Mouse (Mus musculus) lung, embryonic 15.5 days (tissue): ENCODE measurements around the gene Myo18b. TPM values are rescaled to one million over a fixed set of nuclear protein-coding genes. Genes with fewer than 3 reads are reported as not detected.

Source experiments
- ATAC-seq: fragments of 200-750 bp; cut with Nextera tagmentation; 2 replicates; pipeline ENCODE4 v1.8.0; 2017; ENCODE audit warnings: moderate number of reproducible peaks, borderline replicate concordance; ENCODE audit not compliant: low FRiP score, low TSS enrichment; ENCODE audit errors: extremely low read depth
- H3K27ac ChIP-seq: fragments of 300-500 bp; sonication (generic); 2 replicates; pipeline ENCODE4 v1.5.1; 2015; ENCODE audit warnings: moderate library complexity, mild to moderate bottlenecking, inconsistent platforms
- H3K27me3 ChIP-seq: fragments of 300-500 bp; sonication (generic); 2 replicates; pipeline ENCODE4 v1.6.1; 2015; ENCODE audit warnings: inconsistent platforms
- H3K36me3 ChIP-seq: fragments of 300-500 bp; sonication (generic); 2 replicates; pipeline ENCODE4 v1.6.1; 2015; ENCODE audit warnings: inconsistent platforms
- H3K4me1 ChIP-seq: fragments of 300-500 bp; sonication (generic); 2 replicates; pipeline ENCODE4 v1.6.1; 2015; ENCODE audit warnings: inconsistent platforms
- H3K4me2 ChIP-seq: fragments of 300-500 bp; sonication (generic); 2 replicates; pipeline ENCODE4 v1.6.1; 2015; ENCODE audit warnings: inconsistent platforms, mild to moderate bottlenecking, moderate library complexity
- H3K4me3 ChIP-seq: fragments of 300-500 bp; sonication (generic); 2 replicates; pipeline ENCODE4 v1.5.1; 2015; ENCODE audit warnings: mild to moderate bottlenecking, inconsistent platforms
- H3K9ac ChIP-seq: fragments of 300-500 bp; sonication (generic); 2 replicates; pipeline ENCODE4 v1.6.1; 2015; ENCODE audit warnings: inconsistent platforms
- H3K9me3 ChIP-seq: fragments of 300-500 bp; sonication (generic); 2 replicates; pipeline ENCODE4 v1.6.1; 2016; ENCODE audit warnings: inconsistent platforms
- WGBS: fragments of 180-500 bp; shearing (Covaris S2); methylation state at CpG from one replicate; pipeline ENCODE4 v1.1.7; 2015; 5-methylcytosine and 5-hydroxymethylcytosine counted together
- polyA plus RNA-seq: library from polyadenylated mRNA; unstranded; fragments of >200 nt; fragmentation: Nextera tagmentation; extraction: Ambion mirVana; gene quantifications from 2 replicates; pipeline ENCODE4 v1.2.1, GENCODE M21; 2015

Gene Myo18b
- polyA plus RNA-seq, 1 experiment from 2014 or later, result 1.3 TPM

DNA sequence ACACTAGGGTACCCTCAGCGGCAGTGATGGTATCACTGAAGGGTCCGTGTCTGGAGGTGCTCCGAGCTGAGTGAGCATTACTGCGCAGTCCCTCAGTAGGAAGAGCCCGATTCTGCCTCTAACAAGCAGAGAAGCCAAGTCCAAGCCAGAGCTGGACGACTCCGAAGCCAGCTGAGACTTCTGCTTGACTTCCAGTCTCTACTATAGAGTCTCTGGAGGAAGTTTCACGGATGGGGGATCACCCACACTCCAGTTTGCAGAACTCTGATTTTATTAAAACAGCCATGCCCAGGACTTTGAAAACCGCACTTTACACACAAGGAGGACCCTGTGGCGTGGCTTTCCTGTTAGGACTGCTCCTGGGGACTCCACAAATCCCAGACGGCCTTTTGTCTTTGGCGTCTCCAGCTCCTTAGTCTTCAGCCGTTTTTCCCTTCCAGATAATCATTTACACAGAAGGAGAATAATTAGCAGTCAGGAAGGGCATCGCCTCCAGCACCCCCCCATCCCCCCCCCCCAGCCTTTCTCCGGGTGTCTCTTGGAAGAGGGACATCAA lies 240.1 kb downstream of the Myo18b start:
- no peak overlapping the region for H3K27ac ChIP-seq

GRCm38 (mm10) chr5:112655529-112655928 lies 240.6 kb downstream of the Myo18b start:
- H3K36me3 ChIP-seq, result no peaks in the 10 kb centered on the region
- WGBS, result 6% methylated on average over 14 of the region's 14 CpGs
- H3K9me3 ChIP-seq, result no peaks in the 10 kb centered on the region
- H3K27me3 ChIP-seq, result peaks cover 5% of the 10 kb centered on the region; the same call in 1 of the 2 replicates
- no peak overlapping the region for H3K9ac ChIP-seq
- ATAC-seq, result 0 out of 2 replicates have a peak, but pooled peaks have one; percentile 23
- H3K4me2 ChIP-seq, result peak overlapping the region; percentile 34
- no peak overlapping the region for H3K27ac ChIP-seq
- peaks cover 14% of the 10 kb centered on the region for H3K4me1 ChIP-seq
- no peak overlapping the region for H3K4me3 ChIP-seq

More for the DNA sequence above, 240.1 kb downstream of the Myo18b start:
- Histone ChIP-seq H3K4me1 (peaks cover 14% of the 10 kb centered on the region), H3K9me3 (no peaks in the 10 kb centered on the region), H3K4me2 (peak overlapping the region; percentile 34), H3K36me3 (no peaks in the 10 kb centered on the region), H3K27me3 (peaks cover 5% of the 10 kb centered on the region; the same call in 1 of the 2 replicates), H3K4me3 (no peak overlapping the region), H3K9ac (no peak overlapping the region)
- 3% methylated on average over 15 of the region's 15 CpGs for WGBS
- no peak for ATAC-seq

GRCm38 (mm10) chr5:112652036-112652435 lies 244.1 kb downstream of the Myo18b start:
- H3K9ac ChIP-seq, result no peak overlapping the region
- H3K27me3 ChIP-seq, result peaks cover 5% of the 10 kb centered on the region; the same call in 1 of the 2 replicates
- 74% methylated on average over 4 of the region's 4 CpGs for WGBS
- H3K36me3 ChIP-seq, result no peaks in the 10 kb centered on the region
- no peaks in the 10 kb centered on the region for H3K9me3 ChIP-seq
- H3K4me3 ChIP-seq, result no peak overlapping the region
- H3K27ac ChIP-seq, result no peak overlapping the region
- H3K4me2 ChIP-seq, result no peak overlapping the region
- H3K4me1 ChIP-seq, result peaks cover 14% of the 10 kb centered on the region
- ATAC-seq, result no peak

- no peaks in the 10 kb centered on the region for H3K27me3 ChIP-seq
Measured at GRCm38 (mm10) chr5:112649164-112649702, 246.9 kb downstream of the Myo18b start.

GRCm38 (mm10) chr5:112646871-112647270 lies 249.3 kb downstream of the Myo18b start:
- Histone ChIP-seq H3K9me3 (no peaks in the 10 kb centered on the region), H3K4me3 (no peak overlapping the region), H3K4me2 (no peak overlapping the region), H3K9ac (no peak overlapping the region), H3K27me3 (no peaks in the 10 kb centered on the region), H3K4me1 (peaks cover 7% of the 10 kb centered on the region), H3K36me3 (no peaks in the 10 kb centered on the region), H3K27ac (no peak overlapping the region)
- no peak for ATAC-seq
- WGBS, result 100% methylated on average over 2 of the region's 2 CpGs

More at GRCm38 (mm10) chr5:112649164-112649702, 246.9 kb downstream of the Myo18b start:
- no peaks in the 10 kb centered on the region for H3K36me3 ChIP-seq
- H3K27ac ChIP-seq, result no peak overlapping the region
- no peak overlapping the region for H3K4me2 ChIP-seq
- no peak for ATAC-seq
- WGBS, result 76% methylated on average over 6 of the region's 6 CpGs
- H3K9ac ChIP-seq, result no peak overlapping the region
- no peak overlapping the region for H3K4me3 ChIP-seq
- no peaks in the 10 kb centered on the region for H3K4me1 ChIP-seq
- H3K9me3 ChIP-seq, result no peaks in the 10 kb centered on the region

DNA sequence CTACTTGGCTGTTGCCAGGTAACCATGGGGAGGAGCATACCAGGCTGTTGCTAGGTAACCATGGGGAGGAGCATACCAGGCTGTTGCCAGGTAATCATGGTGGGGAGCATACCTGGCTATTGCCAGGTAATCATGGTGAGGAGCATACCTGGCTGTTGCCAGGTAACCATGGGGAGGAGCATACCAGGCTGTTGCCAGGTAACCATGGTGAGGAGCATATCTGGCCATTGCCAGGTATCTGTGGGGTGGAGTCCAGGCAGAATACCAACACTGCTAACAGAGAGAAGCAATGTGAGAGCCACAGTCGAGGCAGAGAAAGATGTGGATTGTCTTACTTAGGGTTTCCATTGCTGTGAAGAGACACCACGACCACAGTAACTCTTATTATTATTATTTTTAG lies 250.6 kb downstream of the Myo18b start:
- Histone ChIP-seq H3K36me3 (no peaks in the 10 kb centered on the region), H3K9ac (no peak overlapping the region), H3K9me3 (no peaks in the 10 kb centered on the region), H3K27me3 (peaks cover 7% of the 10 kb centered on the region), H3K4me1 (peaks cover 12% of the 10 kb centered on the region), H3K27ac (no peak overlapping the region), H3K4me3 (no peak overlapping the region), H3K4me2 (no peak overlapping the region)
- WGBS, result 85% methylated on average over 2 of the region's 2 CpGs
- ATAC-seq, result no peak

DNA sequence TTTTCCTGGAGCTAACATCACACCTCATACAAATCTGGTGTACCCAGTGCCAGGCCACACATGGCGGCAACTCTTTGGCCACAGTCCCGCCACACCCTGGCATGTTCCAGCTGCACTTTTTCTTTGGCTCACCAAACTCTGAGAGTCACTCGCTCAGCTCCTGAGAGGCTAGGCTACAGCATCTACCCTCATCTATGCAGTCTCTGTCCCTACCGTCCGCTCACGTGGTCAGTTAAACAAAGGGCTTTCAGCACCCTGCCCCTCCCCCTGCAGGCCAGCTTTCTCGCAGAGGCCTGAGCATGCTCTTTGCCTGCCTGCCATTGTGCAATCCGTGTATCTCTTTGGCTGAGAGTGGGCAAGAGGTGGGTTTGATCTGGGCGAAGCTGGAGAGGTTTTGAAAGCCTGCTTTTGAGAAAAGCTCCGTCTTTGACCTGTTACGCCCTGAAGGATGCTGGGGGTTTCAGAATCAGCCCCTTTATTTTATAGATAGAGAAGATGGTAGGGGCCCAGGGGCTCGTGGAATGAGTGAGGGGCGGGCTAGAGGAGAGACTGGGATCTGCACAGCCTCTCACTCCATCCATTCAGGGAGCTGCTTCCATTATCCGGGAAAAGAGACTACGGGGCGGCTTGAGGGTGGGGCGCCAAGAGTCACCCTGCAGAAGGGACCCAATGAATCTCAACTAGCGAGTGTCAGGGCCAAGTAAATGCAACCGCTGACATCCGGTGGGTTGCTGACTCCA lies 252.5 kb downstream of the Myo18b start:
- H3K4me1 ChIP-seq, result peaks cover 12% of the 10 kb centered on the region
- WGBS, result 41% methylated on average over 20 of the region's 20 CpGs
- no peak overlapping the region for H3K4me3 ChIP-seq
- no peak overlapping the region; the same call in 1 of the 2 replicates for H3K27ac ChIP-seq
- no peaks in the 10 kb centered on the region for H3K36me3 ChIP-seq
- no peak overlapping the region for H3K4me2 ChIP-seq
- no peak overlapping the region for H3K9ac ChIP-seq
- peaks cover 15% of the 10 kb centered on the region for H3K27me3 ChIP-seq
- ATAC-seq, result peak; percentile 44; the same call in 1 of the 2 replicates
- no peaks in the 10 kb centered on the region for H3K9me3 ChIP-seq

DNA sequence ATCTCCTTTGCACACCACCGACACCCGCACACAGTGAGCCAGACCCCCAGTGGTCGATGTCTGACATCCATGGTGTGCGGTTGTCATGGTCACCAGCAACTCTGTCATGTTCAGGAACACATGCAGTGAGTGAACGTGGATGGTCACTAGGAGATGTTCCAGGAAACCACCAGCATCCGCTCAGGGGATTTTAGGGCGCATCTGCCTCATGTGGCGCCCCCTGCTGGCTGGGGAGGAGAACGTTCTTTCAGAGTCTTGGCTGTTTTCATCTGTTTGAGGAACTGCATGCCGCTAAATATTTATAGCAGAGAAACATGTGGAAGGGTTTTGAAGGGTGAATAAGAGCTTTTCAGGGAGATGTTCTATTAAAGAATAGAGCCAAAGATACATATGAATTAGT lies 253.4 kb downstream of the Myo18b start:
- no peaks in the 10 kb centered on the region for H3K9me3 ChIP-seq
- H3K9ac ChIP-seq, result no peak overlapping the region
- WGBS, result 66% methylated on average over 10 of the region's 10 CpGs
- H3K36me3 ChIP-seq, result no peaks in the 10 kb centered on the region
- no peak overlapping the region for H3K4me3 ChIP-seq
- no peak for ATAC-seq
- no peak overlapping the region for H3K27ac ChIP-seq
- H3K27me3 ChIP-seq, result peaks cover 24% of the 10 kb centered on the region
- H3K4me2 ChIP-seq, result no peak overlapping the region
- peaks cover 12% of the 10 kb centered on the region for H3K4me1 ChIP-seq

DNA sequence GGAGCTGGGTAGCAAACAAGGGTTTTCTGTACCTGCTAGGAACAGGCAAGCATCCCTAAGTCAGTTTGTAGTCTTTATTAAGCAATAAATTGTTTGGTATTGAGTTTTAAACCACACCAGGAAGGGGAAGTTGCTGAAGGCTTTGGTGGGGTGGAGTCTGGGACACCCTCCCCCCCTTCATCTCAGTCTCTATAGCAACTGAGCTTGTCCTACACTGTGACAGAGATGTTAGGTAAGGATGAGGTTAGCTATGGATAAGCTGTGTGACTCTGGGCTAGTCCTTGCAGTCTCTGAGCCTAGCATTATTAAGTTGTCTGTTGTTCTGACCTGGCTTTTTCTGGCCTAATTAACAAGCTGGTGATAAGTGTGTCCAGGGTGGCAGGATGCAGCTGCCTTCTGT lies 254.4 kb downstream of the Myo18b start:
- H3K4me1 ChIP-seq, result peaks cover 12% of the 10 kb centered on the region
- no peak overlapping the region for H3K27ac ChIP-seq
- H3K36me3 ChIP-seq, result no peaks in the 10 kb centered on the region
- no peak overlapping the region for H3K4me3 ChIP-seq
- H3K4me2 ChIP-seq, result no peak overlapping the region
- no peaks in the 10 kb centered on the region for H3K9me3 ChIP-seq
- ATAC-seq, result no peak
- peaks cover 27% of the 10 kb centered on the region for H3K27me3 ChIP-seq
- no peak overlapping the region for H3K9ac ChIP-seq

- Histone ChIP-seq H3K4me1 (peaks cover 12% of the 10 kb centered on the region), H3K36me3 (no peaks in the 10 kb centered on the region), H3K9me3 (no peaks in the 10 kb centered on the region), H3K9ac (no peak overlapping the region), H3K27me3 (peaks cover 27% of the 10 kb centered on the region), H3K27ac (no peak overlapping the region), H3K4me2 (no peak overlapping the region), H3K4me3 (no peak overlapping the region)
- WGBS, result 21% methylated on average over 20 of the region's 20 CpGs
- no peak for ATAC-seq
Measured at GRCm38 (mm10) chr5:112641131-112641530, 255.0 kb downstream of the Myo18b start.

DNA sequence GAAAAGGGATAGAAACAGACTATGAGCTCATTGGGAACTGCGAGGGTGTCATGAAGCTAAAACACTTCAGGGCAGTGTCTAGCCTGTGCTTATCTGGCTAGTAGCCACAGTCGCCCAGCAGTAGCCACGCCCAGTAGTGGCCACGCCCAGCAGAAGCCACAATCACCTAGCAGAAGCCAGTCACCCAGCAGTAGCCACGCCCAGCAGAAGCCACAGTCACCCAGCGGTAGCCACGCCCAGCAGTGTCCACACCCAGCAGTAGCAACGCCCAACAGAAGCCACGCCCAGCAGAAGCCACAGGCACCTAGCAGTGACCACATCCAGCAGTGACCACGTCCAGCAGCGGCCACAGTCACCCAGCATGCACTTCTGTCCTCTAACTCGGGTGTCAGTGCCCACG lies 255.5 kb downstream of the Myo18b start:
- 17% methylated on average over 13 of the region's 13 CpGs for WGBS
- Histone ChIP-seq H3K4me1 (peaks cover 12% of the 10 kb centered on the region), H3K36me3 (no peaks in the 10 kb centered on the region), H3K4me3 (no peak overlapping the region), H3K27me3 (peaks cover 27% of the 10 kb centered on the region), H3K9ac (no peak overlapping the region), H3K27ac (no peak overlapping the region), H3K9me3 (no peaks in the 10 kb centered on the region), H3K4me2 (no peak overlapping the region)
- ATAC-seq, result no peak
